Mouse (Mus musculus) liver, postnatal 0 days (tissue): ENCODE measurements at regions not wholly inside any gene's neighbourhood (a gene's known extent, or its start where the extent isn't known, plus 50 kb on each side); places are given as distances from the start of the nearest gene placed in this dataset.
A peak's percentile ranks its signal among the peaks of the same experiment; 100 is the strongest.

ENCODE experiments used
- ATAC-seq: fragments of 200-750 bp; cut with Nextera tagmentation; 2 replicates; pipeline ENCODE4 v1.8.0; 2017; ENCODE audit warnings: mild to moderate bottlenecking, moderate library complexity
- DNase-seq: peaks from one replicate; pipeline ENCODE4 v3.0.0-alpha.2; 2016
- H3K27ac ChIP-seq: fragments of 300-500 bp; sonication (generic); 2 replicates; pipeline ENCODE4 v1.5.1; 2014; ENCODE audit warnings: antibody characterized with exemption, moderate library complexity, mild to moderate bottlenecking, low read depth
- H3K27me3 ChIP-seq: fragments of 300-500 bp; sonication (generic); 2 replicates; pipeline ENCODE4 v1.6.1; 2014; ENCODE audit warnings: low read length, control low read depth, mixed read lengths; ENCODE audit not compliant: insufficient read depth
- H3K36me3 ChIP-seq: fragments of 300-500 bp; sonication (generic); replicated peaks from 2 replicates; pipeline ENCODE4 v1.6.1; 2014; ENCODE audit warnings: mild to moderate bottlenecking, control low read depth, low read length, moderate library complexity, mixed read lengths; ENCODE audit not compliant: insufficient read depth
- H3K4me1 ChIP-seq: fragments of 300-500 bp; sonication (generic); 2 replicates; pipeline ENCODE4 v1.6.1; 2014; ENCODE audit warnings: antibody characterized with exemption, mild to moderate bottlenecking, control low read depth; ENCODE audit not compliant: insufficient read depth
- H3K4me2 ChIP-seq: fragments of 300-500 bp; sonication (generic); 2 replicates; pipeline ENCODE4 v1.6.1; 2014; ENCODE audit warnings: low read depth, mild to moderate bottlenecking, low read length, moderate library complexity, mixed read lengths
- H3K4me3 ChIP-seq: fragments of 300-500 bp; sonication (generic); 2 replicates; pipeline ENCODE4 v1.5.1; 2014; ENCODE audit warnings: low read depth, low read length
- H3K9ac ChIP-seq: fragments of 300-500 bp; sonication (generic); replicated peaks from 2 replicates; pipeline ENCODE4 v1.6.1; 2014; ENCODE audit warnings: mild to moderate bottlenecking, moderate library complexity
- H3K9me3 ChIP-seq: fragments of 300-500 bp; sonication (generic); 2 replicates; pipeline ENCODE4 v1.6.1; 2016; ENCODE audit warnings: mild to moderate bottlenecking, control low read depth, low read length, mixed read lengths
- CTCF ChIP-seq: sonication (generic); IDR thresholded peaks from 2 replicates; pipeline ENCODE4 v1.5.1; 2016; ENCODE audit warnings: antibody characterized with exemption, low read depth
- EP300 ChIP-seq: IDR thresholded peaks from 2 replicates; pipeline ENCODE4 v1.6.1; 2016; ENCODE audit warnings: antibody characterized with exemption, low read depth, mild to moderate bottlenecking
- whole genome bisulfite sequencing: fragments of 180-500 bp; shearing (Covaris S2); extraction: QIAGEN DNeasy Blood & Tissue Kit; methylation state at CpG from one replicate; pipeline ENCODE4 v1.1.7; 2014; ENCODE audit not compliant: insufficient replicate concordance; 5-methylcytosine and 5-hydroxymethylcytosine counted together

DNA sequence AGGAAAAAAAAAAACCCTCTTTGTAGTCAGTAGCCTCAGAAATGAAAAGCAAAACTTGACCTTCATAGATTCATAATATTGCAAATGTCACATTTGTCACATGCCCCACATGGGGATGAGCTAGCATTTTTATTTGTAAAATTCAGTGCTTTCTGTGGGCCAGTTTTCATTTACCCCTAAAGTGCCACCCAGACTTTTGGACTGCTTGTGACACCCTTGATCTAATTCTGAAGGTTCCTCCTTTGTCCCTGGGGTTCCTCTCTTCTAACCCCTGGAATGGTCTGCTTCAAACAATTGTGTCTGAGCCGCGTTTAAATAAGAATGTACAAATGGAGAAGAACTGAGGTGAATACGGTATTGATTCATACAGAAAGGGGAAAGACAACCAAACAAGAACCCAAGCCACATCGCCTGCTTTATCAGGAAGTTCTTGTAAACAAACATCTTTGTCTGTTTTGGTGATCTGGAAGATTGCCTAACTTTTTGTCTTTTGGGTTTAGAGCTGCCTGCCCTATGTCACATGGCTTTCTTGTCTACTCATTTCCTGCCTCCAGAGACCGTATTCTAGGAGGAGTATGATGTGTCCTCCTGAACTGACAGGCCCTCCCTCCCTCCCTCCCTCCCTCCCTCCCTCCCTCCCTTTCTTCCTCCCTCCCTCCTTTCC is 203.1 kb upstream of the Gm9833 start:
- 21% methylated on average over 5 of the region's 5 CpGs for WGBS
- H3K9me3 ChIP-seq = no peaks in the 10 kb centered on the region
- no peaks in the 10 kb centered on the region for H3K36me3 ChIP-seq
- H3K4me3 ChIP-seq = no peak overlapping the region
- no peak overlapping the region for H3K4me2 ChIP-seq
- peak; percentile 50 for ATAC-seq
- no peak for DNase-seq
- H3K9ac ChIP-seq = no peak overlapping the region
- peaks cover 14% of the 10 kb centered on the region for H3K4me1 ChIP-seq
- TF ChIP-seq EP300 = no peak
- no peaks in the 10 kb centered on the region for H3K27me3 ChIP-seq
- peak overlapping the region; percentile 71 for H3K27ac ChIP-seq

DNA sequence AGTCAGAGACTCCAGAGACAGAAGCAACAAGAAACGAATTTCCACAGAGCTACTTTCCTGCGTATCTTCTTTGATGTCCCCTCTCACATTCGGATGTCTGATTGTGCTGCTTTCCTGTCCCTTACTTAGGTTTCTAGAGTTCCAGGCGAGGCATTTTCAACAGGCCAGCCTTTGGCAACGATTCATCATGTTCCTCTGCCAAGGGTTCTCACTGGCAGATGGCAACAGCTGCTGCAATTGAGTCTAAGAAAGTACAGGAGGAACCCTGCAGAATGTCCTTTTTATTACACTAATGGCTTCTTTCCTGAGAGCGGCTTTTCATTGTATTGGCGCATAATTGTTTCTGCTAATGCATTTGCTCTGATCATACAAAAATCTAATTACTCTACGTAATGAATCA is 202.3 kb upstream of the Gm9833 start:
- Histone ChIP-seq H3K9me3 (no peaks in the 10 kb centered on the region), H3K27me3 (no peaks in the 10 kb centered on the region), H3K9ac (no peak overlapping the region), H3K36me3 (no peaks in the 10 kb centered on the region), H3K4me2 (no peak overlapping the region), H3K4me1 (peaks cover 14% of the 10 kb centered on the region), H3K27ac (peak overlapping the region; percentile 71), H3K4me3 (no peak overlapping the region)
- DNase-seq (no peak), ATAC-seq (no peak)
- WGBS = 62% methylated on average over 8 of the region's 8 CpGs
- no peak for TF ChIP-seq CTCF
- TF ChIP-seq EP300 = no peak

GRCm38 (mm10) chr3:9886077-9886476 is 201.8 kb upstream of the Gm9833 start:
- no peak for ATAC-seq
- H3K36me3 ChIP-seq = no peaks in the 10 kb centered on the region
- peak overlapping the region; percentile 60 for H3K27ac ChIP-seq
- H3K4me2 ChIP-seq = peak overlapping the region; percentile 44; the same call in 1 of the 2 replicates
- H3K9ac ChIP-seq = no peak overlapping the region
- no peak for TF ChIP-seq EP300
- TF ChIP-seq CTCF = no peak
- 60% methylated on average over 4 of the region's 4 CpGs for WGBS
- H3K4me1 ChIP-seq = peaks cover 14% of the 10 kb centered on the region
- no peaks in the 10 kb centered on the region for H3K27me3 ChIP-seq
- no peak overlapping the region for H3K4me3 ChIP-seq
- DNase-seq = no peak
- H3K9me3 ChIP-seq = no peaks in the 10 kb centered on the region

DNA sequence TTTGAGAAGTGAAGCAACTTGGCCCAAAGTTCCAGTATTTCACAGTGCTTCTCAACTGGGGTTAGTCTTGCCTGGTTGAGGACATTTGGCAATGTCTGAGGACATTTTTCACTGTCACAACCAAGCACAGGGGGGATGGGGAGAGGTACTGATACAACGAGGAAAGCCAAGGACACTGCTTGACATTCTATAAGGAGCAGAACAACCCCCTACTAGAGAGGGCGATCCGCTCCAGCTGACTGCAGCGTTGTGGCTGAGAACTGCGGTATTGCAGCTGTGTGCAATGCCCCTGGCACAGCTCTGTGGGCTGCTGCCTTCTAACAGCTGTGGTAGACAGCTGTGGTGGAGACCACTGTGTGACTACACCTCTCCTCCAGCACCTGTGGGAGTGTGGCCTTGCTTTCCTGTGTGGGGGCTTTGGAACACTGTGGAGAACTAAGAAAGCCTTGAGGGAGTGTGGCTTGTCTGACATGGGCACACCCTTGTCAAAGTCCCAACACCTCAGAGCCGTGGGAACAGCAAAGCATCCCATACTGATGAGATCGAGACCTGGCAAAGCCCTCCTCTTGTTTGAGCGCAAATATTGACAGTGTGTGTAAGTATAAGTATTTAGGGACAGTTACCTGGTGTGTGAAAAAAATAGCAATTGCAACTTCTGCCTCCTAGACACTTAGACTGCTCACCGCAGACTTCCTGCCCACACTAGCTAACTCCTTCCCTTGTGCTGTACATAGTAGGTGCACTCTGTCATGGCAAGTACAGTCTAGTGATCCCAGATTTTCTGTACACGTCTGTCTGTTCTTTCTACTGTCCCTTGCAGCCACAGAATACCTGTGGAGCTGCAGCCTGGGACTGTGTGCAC is 200.9 kb upstream of the Gm9833 start:
- Histone ChIP-seq H3K27ac (peak overlapping the region; percentile 88), H3K9me3 (no peaks in the 10 kb centered on the region), H3K27me3 (no peaks in the 10 kb centered on the region), H3K36me3 (no peaks in the 10 kb centered on the region), H3K9ac (no peak overlapping the region), H3K4me1 (peaks cover 14% of the 10 kb centered on the region), H3K4me3 (no peak overlapping the region), H3K4me2 (peak overlapping the region; percentile 44)
- 25% methylated on average over 10 of the region's 10 CpGs for WGBS
- ATAC-seq (peak; percentile 70), DNase-seq (peak; percentile 56)
- TF ChIP-seq CTCF (no peak), EP300 (peak; percentile 63; the same call in 1 of the 2 replicates)

- 29% methylated on average over 2 of the region's 2 CpGs for WGBS
- Histone ChIP-seq H3K36me3 (no peaks in the 10 kb centered on the region), H3K9ac (no peak overlapping the region), H3K27me3 (no peaks in the 10 kb centered on the region), H3K4me3 (no peak overlapping the region), H3K9me3 (no peaks in the 10 kb centered on the region), H3K4me1 (peaks cover 14% of the 10 kb centered on the region), H3K4me2 (0 out of 2 replicates have a peak overlapping the region, but pooled peaks have one; percentile 44), H3K27ac (peak overlapping the region; percentile 88)
- DNase-seq (no peak), ATAC-seq (no peak)
- no peak for TF ChIP-seq CTCF
- TF ChIP-seq EP300 = no peak
Observed at GRCm38 (mm10) chr3:9887627-9887994, 200.3 kb upstream of the Gm9833 start.

- H3K27me3 ChIP-seq = no peaks in the 10 kb centered on the region
- no peak overlapping the region for H3K9ac ChIP-seq
- no peaks in the 10 kb centered on the region for H3K9me3 ChIP-seq
- no peak overlapping the region for H3K27ac ChIP-seq
- H3K4me3 ChIP-seq = no peak overlapping the region
- ATAC-seq (no peak), DNase-seq (no peak)
- TF ChIP-seq EP300 (no peak), CTCF (no peak)
- peaks cover 14% of the 10 kb centered on the region for H3K4me1 ChIP-seq
- no peaks in the 10 kb centered on the region for H3K36me3 ChIP-seq
- 82% methylated on average over 5 of the region's 5 CpGs for WGBS
- H3K4me2 ChIP-seq = no peak overlapping the region
Observed at GRCm38 (mm10) chr3:9888051-9888450, 199.9 kb upstream of the Gm9833 start.
